Mouse (Mus musculus): ENCODE data around the gene Pde4d. TPM values are rescaled to one million over a fixed set of nuclear protein-coding genes. Genes with fewer than 3 reads are reported as not detected.

Gene Pde4d
- polyA plus RNA-seq, 2 experiments, result 11.7 to 17.3 TPM

- TF ChIP-seq POLR2A (IDR thresholded peaks at IDR 0.05; ENCODE audit: borderline replicate concordance, extremely low read depth, insufficient read depth, insufficient read length), result no peak
- Histone ChIP-seq H3K9me3 (ENCODE audit: control insufficient read depth, low read length) (no peaks in the 10 kb centered on the region), H3K27ac (replicated peaks; ENCODE audit: low read depth, low read length) (peak overlapping the region; percentile 93), H3K4me2 (replicated peaks; ENCODE audit: low read depth, low read length, severe bottlenecking) (peak overlapping the region; percentile 59), H3K27me3 (ENCODE audit: control insufficient read depth, insufficient read depth, low read length) (no peaks in the 10 kb centered on the region), H3K36me3 (ENCODE audit: control insufficient read depth, insufficient read depth, low read length) (no peaks in the 10 kb centered on the region), H3K4me1 (ENCODE audit: control insufficient read depth, insufficient read depth, low read length) (peaks cover 32% of the 10 kb centered on the region), H3K4me3 (replicated peaks; ENCODE audit: low read length) (0 out of 2 replicates have a peak overlapping the region, but pooled peaks have one; percentile 1), H3K9ac (ENCODE audit: low read depth, low read length, severe bottlenecking) (no peak overlapping the region)
- ATAC-seq (ENCODE audit: low FRiP score, low read depth) (0 out of 2 replicates have a peak, but pooled peaks have one; percentile 17), DNase-seq (ENCODE audit: low spot score) (peak; percentile 71)
- WGBS, result 17% methylated on average over 11 of the region's 11 CpGs
Observed at GRCm38 (mm10) chr13:109823307-109824031, 1373.7 kb downstream of the Pde4d start.

GRCm38 (mm10) chr13:109825891-109826290 is 1376.1 kb downstream of the Pde4d start:
- DNase-seq (ENCODE audit: low spot score) (no peak), ATAC-seq (ENCODE audit: low FRiP score, low read depth) (no peak)
- Histone ChIP-seq H3K9me3 (ENCODE audit: control insufficient read depth, low read length) (no peaks in the 10 kb centered on the region), H3K27ac (replicated peaks; ENCODE audit: low read depth, low read length) (no peak overlapping the region), H3K27me3 (ENCODE audit: control insufficient read depth, insufficient read depth, low read length) (no peaks in the 10 kb centered on the region), H3K4me2 (replicated peaks; ENCODE audit: low read depth, low read length, severe bottlenecking) (no peak overlapping the region), H3K36me3 (ENCODE audit: control insufficient read depth, insufficient read depth, low read length) (no peaks in the 10 kb centered on the region), H3K4me1 (ENCODE audit: control insufficient read depth, insufficient read depth, low read length) (peaks cover 30% of the 10 kb centered on the region), H3K9ac (ENCODE audit: low read depth, low read length, severe bottlenecking) (no peak overlapping the region), H3K4me3 (replicated peaks; ENCODE audit: low read length) (no peak overlapping the region)
- TF ChIP-seq POLR2A (IDR thresholded peaks at IDR 0.05; ENCODE audit: borderline replicate concordance, extremely low read depth, insufficient read depth, insufficient read length), result no peak
- 80% methylated on average over 6 of the region's 6 CpGs for WGBS

GRCm38 (mm10) chr13:109827341-109827740 is 1377.6 kb downstream of the Pde4d start:
- H3K4me3 ChIP-seq (replicated peaks; ENCODE audit: low read length), result no peak overlapping the region
- TF ChIP-seq POLR2A (IDR thresholded peaks at IDR 0.05; ENCODE audit: borderline replicate concordance, extremely low read depth, insufficient read depth, insufficient read length), result no peak
- H3K27me3 ChIP-seq (ENCODE audit: control insufficient read depth, insufficient read depth, low read length), result no peaks in the 10 kb centered on the region
- H3K4me2 ChIP-seq (replicated peaks; ENCODE audit: low read depth, low read length, severe bottlenecking), result no peak overlapping the region
- no peaks in the 10 kb centered on the region for H3K36me3 ChIP-seq (ENCODE audit: control insufficient read depth, insufficient read depth, low read length)
- H3K9me3 ChIP-seq (ENCODE audit: control insufficient read depth, low read length), result no peaks in the 10 kb centered on the region
- 92% methylated on average over 6 of the region's 6 CpGs for WGBS
- DNase-seq (ENCODE audit: low spot score), result no peak
- peaks cover 15% of the 10 kb centered on the region for H3K4me1 ChIP-seq (ENCODE audit: control insufficient read depth, insufficient read depth, low read length)
- no peak overlapping the region for H3K27ac ChIP-seq (replicated peaks; ENCODE audit: low read depth, low read length)
- no peak for ATAC-seq (ENCODE audit: low FRiP score, low read depth)
- H3K9ac ChIP-seq (ENCODE audit: low read depth, low read length, severe bottlenecking), result no peak overlapping the region

GRCm38 (mm10) chr13:109827909-109828308 is 1378.2 kb downstream of the Pde4d start:
- no peak for TF ChIP-seq POLR2A (IDR thresholded peaks at IDR 0.05; ENCODE audit: borderline replicate concordance, extremely low read depth, insufficient read depth, insufficient read length)
- WGBS, result 92% methylated on average over 3 of the region's 3 CpGs
- Histone ChIP-seq H3K4me1 (ENCODE audit: control insufficient read depth, insufficient read depth, low read length) (peaks cover 14% of the 10 kb centered on the region), H3K9ac (ENCODE audit: low read depth, low read length, severe bottlenecking) (no peak overlapping the region), H3K27me3 (ENCODE audit: control insufficient read depth, insufficient read depth, low read length) (no peaks in the 10 kb centered on the region), H3K27ac (replicated peaks; ENCODE audit: low read depth, low read length) (no peak overlapping the region), H3K9me3 (ENCODE audit: control insufficient read depth, low read length) (no peaks in the 10 kb centered on the region), H3K4me2 (replicated peaks; ENCODE audit: low read depth, low read length, severe bottlenecking) (no peak overlapping the region), H3K36me3 (ENCODE audit: control insufficient read depth, insufficient read depth, low read length) (no peaks in the 10 kb centered on the region), H3K4me3 (replicated peaks; ENCODE audit: low read length) (no peak overlapping the region)
- DNase-seq (ENCODE audit: low spot score) (no peak), ATAC-seq (ENCODE audit: low FRiP score, low read depth) (no peak)

- DNase-seq (ENCODE audit: low spot score) (no peak), ATAC-seq (ENCODE audit: low FRiP score, low read depth) (no peak)
- WGBS, result 67% methylated on average over 3 of the region's 3 CpGs
- no peaks in the 10 kb centered on the region for H3K27me3 ChIP-seq (ENCODE audit: control insufficient read depth, insufficient read depth, low read length)
- H3K36me3 ChIP-seq (ENCODE audit: control insufficient read depth, insufficient read depth, low read length), result no peaks in the 10 kb centered on the region
- no peak overlapping the region for H3K9ac ChIP-seq (ENCODE audit: low read depth, low read length, severe bottlenecking)
- H3K4me1 ChIP-seq (ENCODE audit: control insufficient read depth, insufficient read depth, low read length), result peaks cover 5% of the 10 kb centered on the region; the same call in 1 of the 2 replicates
- no peak overlapping the region for H3K4me3 ChIP-seq (replicated peaks; ENCODE audit: low read length)
- H3K9me3 ChIP-seq (ENCODE audit: control insufficient read depth, low read length), result no peaks in the 10 kb centered on the region
- TF ChIP-seq POLR2A (IDR thresholded peaks at IDR 0.05; ENCODE audit: borderline replicate concordance, extremely low read depth, insufficient read depth, insufficient read length), result no peak
- H3K4me2 ChIP-seq (replicated peaks; ENCODE audit: low read depth, low read length, severe bottlenecking), result no peak overlapping the region
- H3K27ac ChIP-seq (replicated peaks; ENCODE audit: low read depth, low read length), result no peak overlapping the region
Observed at GRCm38 (mm10) chr13:109829444-109829843, 1379.7 kb downstream of the Pde4d start.

Data from limb, embryonic 14.5 days (tissue).